Mouse (Mus musculus) thymus, postnatal 4 days (tissue): Measurements from ENCODE around the gene Depp1.

Source experiments
- DNase-seq: peaks from one replicate; pipeline ENCODE4 v3.0.0; 2021

The Depp1 gene

DNA sequence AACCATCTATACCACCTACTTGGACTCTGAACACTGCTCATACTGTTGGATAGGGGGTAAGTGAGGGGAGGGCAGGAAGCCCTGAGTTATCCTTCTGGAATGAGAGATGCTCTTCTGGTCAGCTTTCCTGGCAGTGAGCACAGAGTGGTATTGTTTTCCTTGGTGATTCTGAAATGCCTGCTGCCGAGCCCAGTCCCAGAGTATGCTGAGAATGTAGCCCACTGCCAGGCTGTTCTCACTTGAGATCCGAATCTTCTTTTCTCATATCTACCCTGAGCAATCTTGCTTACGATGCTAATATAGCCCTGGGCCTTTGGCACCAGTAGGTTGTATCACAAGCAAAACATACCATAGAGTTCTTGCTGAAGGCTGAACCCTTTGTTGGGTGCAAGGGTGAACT is 43.9 kb downstream of the Depp1 start:
- no peak for DNase-seq

DNA sequence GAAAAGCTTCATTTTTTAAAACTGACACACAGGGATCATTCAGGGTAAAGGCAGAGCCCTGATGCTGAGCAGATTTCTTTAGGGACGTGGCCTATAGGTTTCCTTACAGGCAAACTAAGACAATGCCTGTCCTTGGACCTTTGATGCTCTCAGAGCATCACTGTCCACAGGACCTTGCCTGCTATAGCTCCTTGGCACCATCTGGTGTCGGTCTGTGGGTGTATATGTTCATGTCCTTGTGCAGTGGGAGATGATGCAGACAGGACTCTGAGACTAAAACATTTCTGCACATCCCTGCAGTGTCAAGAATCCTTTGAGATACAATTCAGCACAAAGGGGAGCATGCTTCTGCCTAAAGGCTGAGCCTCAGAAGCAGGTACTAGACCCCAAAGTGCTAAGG is 47.0 kb downstream of the Depp1 start:
- no peak for DNase-seq

DNA sequence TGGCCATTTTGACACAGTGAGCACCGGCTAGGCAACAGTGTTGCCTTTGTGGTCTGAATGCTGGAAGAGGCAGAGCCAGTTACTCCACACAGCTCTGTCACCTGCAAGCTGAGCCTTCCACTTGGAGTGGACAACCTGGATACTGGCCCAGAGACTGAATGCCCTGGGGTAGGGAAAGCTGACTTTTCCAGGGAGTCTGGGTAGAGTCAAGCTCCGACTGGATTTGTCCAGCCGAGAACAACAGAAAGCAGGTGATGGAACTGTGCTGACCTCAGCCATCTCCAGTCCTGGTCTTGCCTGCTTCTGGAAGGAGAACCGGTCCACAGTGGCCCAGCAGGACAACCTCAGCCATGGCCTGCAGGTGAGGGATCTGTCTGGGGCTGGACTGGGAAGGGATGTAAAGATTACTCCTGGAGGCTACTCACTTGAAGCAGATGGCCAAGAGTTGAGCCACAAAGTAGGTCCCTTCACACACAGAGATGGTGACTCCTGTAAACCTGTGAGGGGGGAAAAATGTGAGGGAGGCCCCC is 47.6 kb downstream of the Depp1 start:
- DNase-seq = no peak

DNA sequence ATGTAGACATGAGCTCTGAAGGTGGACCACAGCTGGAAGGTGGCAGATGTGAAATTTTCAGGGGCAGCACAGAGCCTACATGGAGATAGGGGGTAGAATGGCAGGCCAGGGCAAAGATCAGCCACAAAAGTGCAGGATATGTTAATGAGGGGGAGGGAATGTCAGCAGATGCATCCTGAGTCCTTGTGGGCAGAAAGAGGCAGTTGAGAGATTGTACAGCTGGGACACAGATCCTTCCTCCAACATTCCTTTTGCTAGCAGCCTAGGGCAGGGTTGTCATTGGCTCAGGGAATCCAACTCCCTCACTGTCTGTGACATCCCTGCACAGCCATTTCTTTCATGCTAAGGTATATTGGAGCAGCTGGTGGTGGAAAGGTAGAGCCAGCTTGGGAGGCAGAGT is 50.4 kb downstream of the Depp1 start:
- DNase-seq = no peak
